Mouse (Mus musculus) embryonic facial prominence, embryonic 11.5 days (tissue): ENCODE data around the gene Gm21992. TPM values are rescaled to one million over a fixed set of nuclear protein-coding genes. Genes with fewer than 3 reads are reported as not detected.
"Not testable (repeated sequence)": the region's sequence is repeated elsewhere in the genome, so short reads cannot be mapped to it uniquely, and the experiment has no call there.

ENCODE experiments used
- ATAC-seq: fragments of 200-750 bp; cut with Nextera tagmentation; replicated peaks from 2 replicates; pipeline ENCODE4 v1.8.0; 2017; ENCODE audit warnings: low read depth; ENCODE audit not compliant: insufficient number of reproducible peaks, low FRiP score, low TSS enrichment
- DNase-seq: peaks from one replicate; pipeline ENCODE4 v3.0.0-alpha.2; 2015; ENCODE audit warnings: low spot score
- H3K27ac ChIP-seq: fragments of 300-500 bp; sonication (generic); replicated peaks from 2 replicates; pipeline ENCODE4 v1.5.1; 2014; ENCODE audit warnings: mild to moderate bottlenecking, low read depth, low read length, control low read depth
- H3K27me3 ChIP-seq: fragments of 300-500 bp; sonication (generic); 2 replicates; pipeline ENCODE4 v1.6.1; 2014; ENCODE audit warnings: mild to moderate bottlenecking, low read length, moderate library complexity, mixed read lengths; ENCODE audit not compliant: control insufficient read depth, insufficient read depth
- H3K36me3 ChIP-seq: fragments of 300-500 bp; sonication (generic); replicated peaks from 2 replicates; pipeline ENCODE4 v1.6.1; 2014; ENCODE audit warnings: low read depth, mild to moderate bottlenecking, low read length, moderate library complexity, mixed read lengths; ENCODE audit not compliant: control insufficient read depth, insufficient read depth
- H3K4me1 ChIP-seq: fragments of 300-500 bp; sonication (generic); 2 replicates; pipeline ENCODE4 v1.6.1; 2014; ENCODE audit warnings: low read length, mixed read lengths; ENCODE audit not compliant: control insufficient read depth, insufficient read depth
- H3K4me2 ChIP-seq: fragments of 300-500 bp; sonication (generic); 2 replicates; pipeline ENCODE4 v1.6.1; 2014; ENCODE audit warnings: low read depth, mild to moderate bottlenecking, control low read depth, low read length, moderate library complexity
- H3K4me3 ChIP-seq: fragments of 300-500 bp; sonication (generic); 2 replicates; pipeline ENCODE4 v1.5.1; 2014; ENCODE audit warnings: low read depth, low read length, control low read depth
- H3K9ac ChIP-seq: fragments of 300-500 bp; sonication (generic); replicated peaks from 2 replicates; pipeline ENCODE4 v1.6.1; 2014; ENCODE audit warnings: mild to moderate bottlenecking, control low read depth, low read length
- H3K9me3 ChIP-seq: fragments of 300-500 bp; sonication (generic); replicated peaks from 2 replicates; pipeline ENCODE4 v1.6.1; 2016; ENCODE audit warnings: mild to moderate bottlenecking, low read length, inconsistent platforms, mixed read lengths; ENCODE audit not compliant: control insufficient read depth
- WGBS: fragments of 180-500 bp; shearing (Covaris S2); extraction: QIAGEN DNeasy Blood & Tissue Kit; methylation state at CpG from one replicate; pipeline ENCODE4 v1.1.7; 2014; 5-methylcytosine and 5-hydroxymethylcytosine counted together
- polyA plus RNA-seq: library from polyadenylated mRNA; unstranded; fragments of >200 nt; fragmentation: Nextera tagmentation; extraction: Ambion mirVana; gene quantifications from 2 replicates; pipeline ENCODE4 v1.2.1, GENCODE M21; 2014

Gene Gm21992
- polyA plus RNA-seq, 1 experiment from 2014 or later = 25.8 TPM

DNA sequence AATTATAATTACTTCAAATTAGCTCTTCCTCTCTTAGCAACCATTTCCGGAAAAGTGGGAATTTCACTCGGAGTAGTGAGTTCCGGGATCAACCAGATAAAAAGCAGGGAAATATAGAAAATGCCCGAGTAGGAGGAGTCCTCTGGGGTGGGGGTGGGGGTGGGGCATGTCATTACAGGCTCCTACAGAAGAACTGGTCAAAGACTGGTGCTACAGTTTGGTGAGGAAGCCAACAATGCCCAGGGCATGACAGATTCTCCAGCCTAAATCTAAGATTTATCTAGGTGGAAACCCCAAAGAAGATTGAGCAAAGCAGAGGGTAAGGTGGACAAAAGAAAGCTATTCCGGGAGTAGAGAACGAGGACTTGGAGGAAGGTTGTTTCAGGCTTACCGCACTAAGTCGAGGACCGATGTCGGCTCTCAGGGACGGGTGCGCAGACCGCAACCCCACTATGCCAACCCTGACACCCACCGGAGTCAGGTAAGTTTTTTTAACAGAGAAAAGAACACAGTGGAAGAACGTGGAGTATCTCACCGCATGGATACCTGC, 18.1 kb downstream of the Gm21992 start:
- H3K9me3 ChIP-seq = no peaks in the 10 kb centered on the region
- peak overlapping the region; percentile 68 for H3K4me3 ChIP-seq
- DNase-seq (peak; percentile 42), ATAC-seq (no peak; the same call in 1 of the 2 replicates)
- H3K27ac ChIP-seq = 0 out of 2 replicates have a peak overlapping the region, but pooled peaks have one; percentile 32
- H3K9ac ChIP-seq = peak overlapping the region; percentile 72
- H3K4me1 ChIP-seq = no peaks in the 10 kb centered on the region
- peak overlapping the region; percentile 65 for H3K4me2 ChIP-seq
- H3K27me3 ChIP-seq = no peaks in the 10 kb centered on the region
- under 1% methylated on average over 16 of the region's 16 CpGs for WGBS
- H3K36me3 ChIP-seq = no peaks in the 10 kb centered on the region; the same call in 1 of the 2 replicates

DNA sequence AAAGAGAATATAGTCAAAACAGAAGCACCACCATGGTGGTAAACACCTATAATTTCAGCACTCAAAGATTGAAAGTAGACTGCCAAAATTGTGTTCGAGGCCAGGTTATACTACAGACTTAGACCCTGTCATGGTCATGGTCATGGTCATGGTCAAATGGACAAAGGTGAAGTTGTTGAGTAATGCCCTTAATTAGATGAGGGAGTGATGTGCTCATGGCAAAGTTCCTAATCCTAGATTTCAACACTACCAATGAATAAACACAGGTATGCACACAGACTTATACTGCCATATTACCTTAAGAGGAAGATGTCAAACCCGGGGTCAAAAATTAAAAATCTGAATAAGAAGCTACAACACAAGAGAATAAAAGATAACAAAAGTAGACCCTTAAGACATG, 25.1 kb downstream of the Gm21992 start:
- H3K27me3 ChIP-seq = no peaks in the 10 kb centered on the region
- no peak overlapping the region for H3K9ac ChIP-seq
- no peaks in the 10 kb centered on the region for H3K4me1 ChIP-seq
- no peaks in the 10 kb centered on the region for H3K9me3 ChIP-seq
- ATAC-seq (no peak), DNase-seq (no peak)
- H3K4me3 ChIP-seq = no peak overlapping the region
- no peak overlapping the region for H3K27ac ChIP-seq
- no peak overlapping the region for H3K4me2 ChIP-seq
- H3K36me3 ChIP-seq = peaks cover 18% of the 10 kb centered on the region
- WGBS = 91% methylated on average over 2 of the region's 2 CpGs

DNA sequence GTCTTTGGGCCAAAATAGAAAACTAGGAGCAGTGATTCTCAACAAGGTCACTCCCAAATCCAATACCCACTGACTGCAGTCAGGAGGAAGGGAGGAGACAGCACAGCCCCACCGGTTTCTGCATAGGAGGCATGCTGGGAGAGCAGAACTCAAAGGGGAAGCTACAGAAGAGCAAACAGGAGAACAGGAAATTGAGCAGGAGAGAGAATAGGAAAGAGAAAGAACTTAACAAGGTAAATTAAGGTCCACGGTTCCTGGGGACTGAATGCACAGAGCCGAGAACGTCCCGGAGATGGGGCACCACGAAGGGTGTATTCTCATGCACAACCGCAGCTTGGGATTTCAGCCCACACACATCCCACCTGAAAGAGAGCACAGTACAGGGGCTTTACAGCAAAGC, 26.2 kb downstream of the Gm21992 start:
- DNase-seq (no peak), ATAC-seq (no peak)
- Histone ChIP-seq H3K4me2 (no peak overlapping the region), H3K4me1 (no peaks in the 10 kb centered on the region), H3K27me3 (no peaks in the 10 kb centered on the region), H3K36me3 (peaks cover 18% of the 10 kb centered on the region), H3K4me3 (no peak overlapping the region), H3K9ac (no peak overlapping the region), H3K27ac (no peak overlapping the region), H3K9me3 (no peaks in the 10 kb centered on the region)
- 93% methylated on average over 7 of the region's 7 CpGs for WGBS

DNA sequence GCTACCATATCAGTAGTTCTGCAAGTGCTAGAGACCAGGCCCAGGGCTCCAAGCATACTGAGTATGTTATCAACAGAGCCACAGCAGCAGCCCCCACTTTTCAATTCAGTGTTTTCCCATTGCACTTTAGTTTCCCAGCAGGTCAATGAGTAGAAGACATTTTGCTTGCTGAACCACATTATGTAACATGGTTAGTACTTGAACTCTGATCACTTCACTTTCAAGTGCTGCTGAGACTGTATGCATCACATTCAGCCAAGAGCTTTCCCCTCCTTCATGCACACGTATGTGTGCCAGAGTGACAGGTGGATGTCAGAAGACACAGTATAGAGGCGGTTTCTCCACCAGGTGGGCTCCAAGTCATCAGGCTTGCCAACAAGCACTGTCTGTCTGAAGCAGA, 28.5 kb downstream of the Gm21992 start:
- Histone ChIP-seq H3K4me2 (no peak overlapping the region), H3K36me3 (peaks cover 17% of the 10 kb centered on the region), H3K9ac (no peak overlapping the region), H3K9me3 (no peaks in the 10 kb centered on the region), H3K4me1 (no peaks in the 10 kb centered on the region), H3K4me3 (no peak overlapping the region), H3K27ac (no peak overlapping the region), H3K27me3 (no peaks in the 10 kb centered on the region)
- ATAC-seq (no peak), DNase-seq (no peak)
- 91% methylated on average over 2 of the region's 2 CpGs for WGBS

DNA sequence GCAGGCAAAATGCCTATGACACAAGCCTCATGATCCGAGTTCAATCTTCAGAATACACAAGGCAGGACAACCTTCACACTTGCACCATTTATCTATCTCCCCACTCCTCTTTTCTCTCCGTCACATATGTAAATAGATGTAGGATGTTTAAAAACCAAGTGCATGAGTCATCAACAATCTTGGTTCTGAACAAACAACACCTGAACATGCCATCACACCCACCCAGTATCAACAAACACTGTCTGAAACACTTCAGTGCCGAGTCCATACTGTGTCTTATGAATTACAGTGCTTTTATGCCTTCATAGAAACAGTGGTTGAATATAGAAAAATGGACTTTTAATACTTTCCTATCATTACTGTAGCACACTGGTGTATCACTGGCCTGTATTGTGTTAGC, 38.6 kb downstream of the Gm21992 start:
- H3K4me2 ChIP-seq = no peak overlapping the region
- H3K4me3 ChIP-seq = no peak overlapping the region
- DNase-seq = no peak
- no peaks in the 10 kb centered on the region for H3K4me1 ChIP-seq
- H3K27me3 ChIP-seq = no peaks in the 10 kb centered on the region
- no peak for ATAC-seq
- WGBS = 88% methylated on average over 3 of the region's 3 CpGs
- H3K9ac ChIP-seq = no peak overlapping the region
- H3K9me3 ChIP-seq = no peaks in the 10 kb centered on the region
- H3K36me3 ChIP-seq = peaks cover 13% of the 10 kb centered on the region
- no peak overlapping the region for H3K27ac ChIP-seq

DNA sequence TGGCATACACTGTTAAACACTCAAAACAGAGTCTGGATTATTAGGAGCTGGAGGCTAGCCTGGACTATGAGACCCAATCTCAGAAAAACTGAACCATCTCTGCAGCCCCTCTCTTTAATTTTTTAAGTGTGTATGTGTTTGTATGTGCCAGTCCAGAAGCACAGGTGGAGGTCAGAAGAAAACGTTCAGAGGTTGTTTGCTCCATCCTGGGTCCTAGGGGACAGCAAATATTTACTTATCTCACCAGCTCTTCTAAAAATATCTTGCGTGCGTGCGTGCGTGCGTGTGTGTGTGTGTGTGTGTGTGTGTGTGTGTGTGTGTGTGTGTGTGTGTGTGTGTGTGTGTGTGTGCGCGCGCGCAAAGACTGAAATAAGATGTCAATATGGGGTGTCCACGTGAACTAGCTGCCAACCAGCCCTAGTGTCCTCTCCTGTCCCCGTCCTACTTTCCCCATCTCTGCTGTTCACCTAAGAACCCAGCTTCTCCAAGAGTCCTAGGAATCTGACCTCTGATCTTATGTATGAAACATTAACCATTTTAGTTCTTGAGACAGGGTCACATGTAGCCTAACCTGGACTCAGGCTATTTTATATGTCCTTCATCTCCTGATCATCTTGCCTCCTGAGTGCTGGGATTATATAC, 43.8 kb downstream of the Gm21992 start:
- ATAC-seq (no peak), DNase-seq (no peak)
- Histone ChIP-seq H3K4me3 (no peak overlapping the region), H3K9me3 (no peaks in the 10 kb centered on the region), H3K27me3 (no peaks in the 10 kb centered on the region), H3K27ac (no peak overlapping the region), H3K4me1 (no peaks in the 10 kb centered on the region), H3K4me2 (no peak overlapping the region), H3K36me3 (peaks cover 10% of the 10 kb centered on the region), H3K9ac (no peak overlapping the region)
- WGBS = 79% methylated on average over 12 of the region's 12 CpGs

DNA sequence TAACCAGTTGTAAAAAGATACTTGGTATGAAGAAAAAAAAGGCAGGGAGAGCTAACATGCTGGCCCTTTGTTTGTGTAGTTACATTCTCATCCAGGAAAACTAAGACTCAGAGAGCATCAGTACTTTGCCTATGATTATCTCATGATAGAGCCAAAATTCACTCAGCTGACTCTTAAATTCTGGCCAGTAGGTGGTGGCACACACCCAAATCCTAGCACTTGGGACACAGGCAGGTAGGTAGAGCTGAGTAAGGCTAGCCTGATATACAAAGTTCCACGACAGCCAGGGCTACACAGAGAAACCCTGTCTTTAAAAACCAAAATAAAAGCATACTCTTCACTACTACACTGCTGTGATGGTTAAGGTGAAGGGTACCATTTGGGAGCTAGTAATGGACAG, 48.5 kb downstream of the Gm21992 start:
- Histone ChIP-seq H3K9ac (no peak overlapping the region), H3K4me2 (no peak overlapping the region), H3K27me3 (no peaks in the 10 kb centered on the region), H3K4me1 (no peaks in the 10 kb centered on the region), H3K4me3 (no peak overlapping the region), H3K9me3 (no peaks in the 10 kb centered on the region), H3K36me3 (peaks cover 6% of the 10 kb centered on the region), H3K27ac (no peak overlapping the region)
- DNase-seq (no peak), ATAC-seq (no peak)
- 67% methylated on average over 1 of the region's 1 CpGs for WGBS

DNA sequence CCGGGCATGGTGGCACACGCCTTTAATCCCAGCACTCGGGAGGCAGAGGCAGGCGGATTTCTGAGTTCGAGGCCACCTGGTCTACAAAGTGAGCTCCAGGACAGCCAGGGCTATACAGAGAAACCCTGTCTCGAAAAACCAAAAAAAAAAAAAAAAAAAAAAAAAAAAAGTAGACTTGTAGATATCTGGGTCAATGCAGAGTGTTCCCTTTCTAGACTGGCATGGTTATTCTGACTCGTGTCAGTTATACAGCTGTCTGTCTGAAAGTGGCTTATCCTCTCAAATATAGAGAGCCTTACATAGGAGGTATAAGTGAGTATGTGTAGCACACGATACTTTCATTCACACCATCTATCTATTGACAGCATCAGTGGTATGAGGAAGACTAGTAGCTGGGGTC, 50.9 kb downstream of the Gm21992 start:
- 95% methylated on average over 8 of the region's 8 CpGs for WGBS
- not testable (repeated sequence) for ATAC-seq, H3K27ac ChIP-seq, DNase-seq, H3K36me3 ChIP-seq, H3K4me2 ChIP-seq, H3K9me3 ChIP-seq, H3K4me3 ChIP-seq, H3K4me1 ChIP-seq, H3K9ac ChIP-seq, H3K27me3 ChIP-seq
